Mouse (Mus musculus): ENCODE data around the gene Ubqln1. TPM values are rescaled to one million over a fixed set of nuclear protein-coding genes. Genes with fewer than 3 reads are reported as not detected.

Ubqln1 gene
- polyA plus RNA-seq, 1 experiment: 56.9 TPM

- Histone ChIP-seq H3K4me3 (ENCODE audit: insufficient read depth, low read length) (no peak overlapping the region), H3K27ac (ENCODE audit: insufficient read depth, low read depth, low read length) (no peak overlapping the region), H3K4me1 (ENCODE audit: control insufficient read depth, insufficient read depth, low read length) (peaks cover 6% of the 10 kb centered on the region)
Measured at GRCm38 (mm10) chr13:58131692-58132091, 83.8 kb downstream of the Ubqln1 start.

GRCm38 (mm10) chr13:58129687-58130246, 85.7 kb downstream of the Ubqln1 start:
- peaks cover 11% of the 10 kb centered on the region for H3K4me1 ChIP-seq (ENCODE audit: control insufficient read depth, insufficient read depth, low read length)
- H3K4me3 ChIP-seq (ENCODE audit: insufficient read depth, low read length): peak overlapping the region; percentile 80
- H3K27ac ChIP-seq (ENCODE audit: insufficient read depth, low read depth, low read length): peak overlapping the region; percentile 92
- TF ChIP-seq CTCF (IDR thresholded peaks at IDR 0.05; ENCODE audit: low read depth, low read length): no peak
- no peak for TF ChIP-seq POLR2A (IDR thresholded peaks at IDR 0.05; ENCODE audit: borderline replicate concordance, low read depth, low read length)

More at GRCm38 (mm10) chr13:58131692-58132091, 83.8 kb downstream of the Ubqln1 start:
- TF ChIP-seq POLR2A (IDR thresholded peaks at IDR 0.05; ENCODE audit: borderline replicate concordance, low read depth, low read length) (no peak), CTCF (IDR thresholded peaks at IDR 0.05; ENCODE audit: low read depth, low read length) (no peak)

GRCm38 (mm10) chr13:58128768-58129671, 86.4 kb downstream of the Ubqln1 start:
- peak overlapping the region; percentile 80 for H3K4me3 ChIP-seq (ENCODE audit: insufficient read depth, low read length)
- TF ChIP-seq CTCF (IDR thresholded peaks at IDR 0.05; ENCODE audit: low read depth, low read length) (no peak), POLR2A (IDR thresholded peaks at IDR 0.05; ENCODE audit: borderline replicate concordance, low read depth, low read length) (no peak)
- H3K4me1 ChIP-seq (ENCODE audit: control insufficient read depth, insufficient read depth, low read length): peaks cover 18% of the 10 kb centered on the region
- peak overlapping the region; percentile 92 for H3K27ac ChIP-seq (ENCODE audit: insufficient read depth, low read depth, low read length)

GRCm38 (mm10) chr13:58128396-58128767, 87.1 kb downstream of the Ubqln1 start, which contains the start of gene Hnrnpa0:
TSS of gene Hnrnpa0 (minus strand) at chr13:58128556.
- Histone ChIP-seq H3K27ac (ENCODE audit: insufficient read depth, low read depth, low read length) (peak within 1 kb of the TSS; percentile 92), H3K4me3 (ENCODE audit: insufficient read depth, low read length) (peak within 1 kb of the TSS; percentile 80), H3K4me1 (ENCODE audit: control insufficient read depth, insufficient read depth, low read length) (peaks cover 20% of the 10 kb centered on the region)
- TF ChIP-seq CTCF (IDR thresholded peaks at IDR 0.05; ENCODE audit: low read depth, low read length) (no peak), POLR2A (IDR thresholded peaks at IDR 0.05; ENCODE audit: borderline replicate concordance, low read depth, low read length) (no peak)

- peaks cover 20% of the 10 kb centered on the region for H3K4me1 ChIP-seq (ENCODE audit: control insufficient read depth, insufficient read depth, low read length)
- H3K27ac ChIP-seq (ENCODE audit: insufficient read depth, low read depth, low read length): peak overlapping the region; percentile 67
- peak overlapping the region; percentile 77 for H3K4me3 ChIP-seq (ENCODE audit: insufficient read depth, low read length)
- TF ChIP-seq POLR2A (IDR thresholded peaks at IDR 0.05; ENCODE audit: borderline replicate concordance, low read depth, low read length) (no peak), CTCF (IDR thresholded peaks at IDR 0.05; ENCODE audit: low read depth, low read length) (no peak)
Measured at GRCm38 (mm10) chr13:58127766-58128361, 87.6 kb downstream of the Ubqln1 start.

GRCm38 (mm10) chr13:58126862-58127765, 88.3 kb downstream of the Ubqln1 start:
- Histone ChIP-seq H3K27ac (ENCODE audit: insufficient read depth, low read depth, low read length) (peak overlapping the region; percentile 67), H3K4me3 (ENCODE audit: insufficient read depth, low read length) (peak overlapping the region; percentile 77), H3K4me1 (ENCODE audit: control insufficient read depth, insufficient read depth, low read length) (peaks cover 20% of the 10 kb centered on the region)
- TF ChIP-seq POLR2A (IDR thresholded peaks at IDR 0.05; ENCODE audit: borderline replicate concordance, low read depth, low read length): no peak
- TF ChIP-seq CTCF (IDR thresholded peaks at IDR 0.05; ENCODE audit: low read depth, low read length): no peak

Other genes starting within 250 kb of the Ubqln1 start
- gene Klhl3, start 102.1 kb downstream of the Ubqln1 start, polyA plus RNA-seq (2012; ENCODE audit: insufficient read depth, insufficient read length, missing spikeins): 0.44 and 0.79 TPM in 2 replicates
- 76.2 and 80.8 TPM in 2 replicates for gene Hnrnpa0, start 87.1 kb downstream of the Ubqln1 start, polyA plus RNA-seq (2012; ENCODE audit: insufficient read depth, insufficient read length, missing spikeins)
- gene Idnk, start 58.0 kb downstream of the Ubqln1 start, polyA plus RNA-seq (2012; ENCODE audit: insufficient read depth, insufficient read length, missing spikeins): 45.7 and 49.4 TPM in 2 replicates
- gene Gkap1, start 60.0 kb upstream of the Ubqln1 start, polyA plus RNA-seq (2012; ENCODE audit: insufficient read depth, insufficient read length, missing spikeins): 28.5 and 31.5 TPM in 2 replicates
- not detected in 2 replicates for gene Kif27, start 143.5 kb upstream of the Ubqln1 start, polyA plus RNA-seq (2012; ENCODE audit: insufficient read depth, insufficient read length, missing spikeins)
- gene 2210016F16Rik, start 169.6 kb upstream of the Ubqln1 start, polyA plus RNA-seq (2012; ENCODE audit: insufficient read depth, insufficient read length, missing spikeins): 19.7 and 20.6 TPM in 2 replicates
- gene Rmi1, start 186.6 kb upstream of the Ubqln1 start, polyA plus RNA-seq (2012; ENCODE audit: insufficient read depth, insufficient read length, missing spikeins): 25.1 and 25.4 TPM in 2 replicates
- 846 and 879 TPM in 2 replicates for gene Hnrnpk, start 187.7 kb upstream of the Ubqln1 start, polyA plus RNA-seq (2012; ENCODE audit: insufficient read depth, insufficient read length, missing spikeins)